Mouse (Mus musculus) liver, postnatal 0 days (tissue): ENCODE data around the gene Cbl. TPM values are rescaled to one million over a fixed set of nuclear protein-coding genes. Genes with fewer than 3 reads are reported as not detected.

Experiments
- ATAC-seq: fragments of 200-750 bp; cut with Nextera tagmentation; 2 replicates; pipeline ENCODE4 v1.8.0; 2017; ENCODE audit warnings: mild to moderate bottlenecking, moderate library complexity
- DNase-seq: peaks from one replicate; pipeline ENCODE4 v3.0.0-alpha.2; 2016
- H3K27ac ChIP-seq: fragments of 300-500 bp; sonication (generic); 2 replicates; pipeline ENCODE4 v1.5.1; 2014; ENCODE audit warnings: antibody characterized with exemption, moderate library complexity, mild to moderate bottlenecking, low read depth
- H3K27me3 ChIP-seq: fragments of 300-500 bp; sonication (generic); 2 replicates; pipeline ENCODE4 v1.6.1; 2014; ENCODE audit warnings: low read length, control low read depth, mixed read lengths; ENCODE audit not compliant: insufficient read depth
- H3K36me3 ChIP-seq: fragments of 300-500 bp; sonication (generic); replicated peaks from 2 replicates; pipeline ENCODE4 v1.6.1; 2014; ENCODE audit warnings: mild to moderate bottlenecking, control low read depth, low read length, moderate library complexity, mixed read lengths; ENCODE audit not compliant: insufficient read depth
- H3K4me1 ChIP-seq: fragments of 300-500 bp; sonication (generic); 2 replicates; pipeline ENCODE4 v1.6.1; 2014; ENCODE audit warnings: antibody characterized with exemption, mild to moderate bottlenecking, control low read depth; ENCODE audit not compliant: insufficient read depth
- H3K4me2 ChIP-seq: fragments of 300-500 bp; sonication (generic); 2 replicates; pipeline ENCODE4 v1.6.1; 2014; ENCODE audit warnings: low read depth, mild to moderate bottlenecking, low read length, moderate library complexity, mixed read lengths
- H3K4me3 ChIP-seq: fragments of 300-500 bp; sonication (generic); 2 replicates; pipeline ENCODE4 v1.5.1; 2014; ENCODE audit warnings: low read depth, low read length
- H3K9ac ChIP-seq: fragments of 300-500 bp; sonication (generic); replicated peaks from 2 replicates; pipeline ENCODE4 v1.6.1; 2014; ENCODE audit warnings: mild to moderate bottlenecking, moderate library complexity
- H3K9me3 ChIP-seq: fragments of 300-500 bp; sonication (generic); 2 replicates; pipeline ENCODE4 v1.6.1; 2016; ENCODE audit warnings: mild to moderate bottlenecking, control low read depth, low read length, mixed read lengths
- CTCF ChIP-seq: sonication (generic); IDR thresholded peaks from 2 replicates; pipeline ENCODE4 v1.5.1; 2016; ENCODE audit warnings: antibody characterized with exemption, low read depth
- EP300 ChIP-seq: IDR thresholded peaks from 2 replicates; pipeline ENCODE4 v1.6.1; 2016; ENCODE audit warnings: antibody characterized with exemption, low read depth, mild to moderate bottlenecking
- WGBS: fragments of 180-500 bp; shearing (Covaris S2); extraction: QIAGEN DNeasy Blood & Tissue Kit; methylation state at CpG from one replicate; pipeline ENCODE4 v1.1.7; 2014; ENCODE audit not compliant: insufficient replicate concordance; 5-methylcytosine and 5-hydroxymethylcytosine counted together
- polyA plus RNA-seq: library from polyadenylated mRNA; unstranded; fragments of >200 nt; fragmentation: Nextera tagmentation; extraction: Ambion mirVana; gene quantifications from 2 replicates; pipeline ENCODE4 v1.2.1, GENCODE M21; 2015

Cbl gene
- polyA plus RNA-seq, 1 experiment from 2014 or later = 4.0 TPM

DNA sequence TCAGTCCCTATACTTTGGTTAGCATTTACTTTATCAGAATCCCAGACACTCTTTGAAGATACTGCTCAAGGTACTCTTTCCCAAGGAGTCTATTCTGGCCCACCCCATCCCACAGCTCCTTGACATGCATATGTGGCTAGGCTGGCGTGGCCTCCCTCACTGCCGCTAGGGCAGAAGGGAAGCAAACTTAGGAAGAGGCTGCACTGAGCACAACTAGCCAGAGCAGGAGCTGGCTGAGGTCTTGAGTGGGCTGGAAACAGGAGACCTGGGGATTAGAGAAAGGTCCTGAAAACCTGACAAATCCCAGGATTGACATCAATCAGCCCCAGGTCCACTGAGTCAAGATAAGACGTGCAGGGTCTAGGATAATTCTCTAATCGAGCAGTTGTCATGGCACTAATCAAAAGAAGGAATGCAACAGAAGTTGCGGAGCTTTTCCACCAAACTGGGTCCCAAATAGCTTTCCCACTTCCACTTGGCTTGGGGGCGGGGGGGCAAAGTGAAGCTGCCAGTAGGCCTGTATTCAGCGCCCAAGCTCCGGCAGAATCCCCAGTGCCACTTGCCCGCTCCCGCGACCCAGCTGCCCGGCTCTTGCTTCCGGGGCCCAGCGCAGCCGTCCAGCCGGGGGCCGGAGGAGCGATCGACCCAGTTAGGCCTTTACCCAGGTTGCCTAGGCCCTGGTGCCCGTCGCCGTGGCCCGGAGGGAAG, 33.6 kb upstream of the Cbl start:
- TF ChIP-seq EP300 (no peak), CTCF (peak; percentile 30; the same call in 1 of the 2 replicates)
- Histone ChIP-seq H3K27me3 (no peaks in the 10 kb centered on the region), H3K9ac (peak overlapping the region; percentile 86), H3K4me1 (peaks cover 14% of the 10 kb centered on the region), H3K9me3 (no peaks in the 10 kb centered on the region), H3K4me3 (peak overlapping the region; percentile 63), H3K4me2 (peak overlapping the region; percentile 94), H3K27ac (peak overlapping the region; percentile 93), H3K36me3 (peaks cover 11% of the 10 kb centered on the region)
- ATAC-seq (no peak), DNase-seq (no peak)
- 14% methylated on average over 23 of the region's 23 CpGs for WGBS

DNA sequence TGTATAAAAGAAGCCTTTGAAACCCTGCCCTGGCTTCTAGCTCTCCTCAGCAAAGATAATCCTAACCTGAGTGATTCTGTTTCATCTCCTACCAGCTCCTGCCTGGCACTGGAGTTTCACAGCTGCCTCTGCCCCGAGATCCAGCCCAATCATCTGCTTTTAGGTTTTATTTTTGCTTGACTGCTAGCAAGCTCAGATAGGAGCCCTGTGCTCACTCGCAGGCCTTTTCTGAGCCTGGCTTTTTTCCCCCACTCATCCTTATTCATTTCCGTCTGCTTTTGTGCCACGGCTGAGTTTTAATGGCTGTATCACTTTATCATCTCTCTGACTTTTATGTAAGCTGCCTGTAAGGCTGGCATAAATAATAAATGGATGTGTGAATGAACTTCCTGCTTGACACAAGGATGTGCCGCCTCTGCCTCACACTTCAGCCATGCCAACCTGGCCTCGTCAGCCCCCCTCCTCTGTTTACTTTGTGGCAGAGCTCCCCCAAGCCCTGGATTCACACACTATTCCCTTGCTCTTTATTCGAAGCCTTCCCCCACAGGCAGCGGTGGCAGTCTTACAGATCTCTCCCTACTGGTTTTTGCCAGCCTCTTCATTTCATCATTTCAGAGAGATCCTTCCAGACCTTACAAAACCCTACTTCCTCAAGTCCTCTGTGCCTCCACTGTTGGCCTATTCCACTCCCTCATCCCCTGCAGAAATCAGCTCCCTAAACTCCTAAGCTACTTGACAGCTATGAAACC, 32.8 kb upstream of the Cbl start:
- Histone ChIP-seq H3K36me3 (peaks cover 17% of the 10 kb centered on the region), H3K27ac (peak overlapping the region; percentile 93), H3K4me1 (peaks cover 14% of the 10 kb centered on the region), H3K4me2 (peak overlapping the region; percentile 94), H3K9me3 (no peaks in the 10 kb centered on the region), H3K27me3 (no peaks in the 10 kb centered on the region), H3K4me3 (peak overlapping the region; percentile 63), H3K9ac (peak overlapping the region; percentile 86)
- WGBS = 66% methylated on average over 8 of the region's 8 CpGs
- DNase-seq (no peak), ATAC-seq (no peak)
- TF ChIP-seq EP300 (no peak), CTCF (no peak)

DNA sequence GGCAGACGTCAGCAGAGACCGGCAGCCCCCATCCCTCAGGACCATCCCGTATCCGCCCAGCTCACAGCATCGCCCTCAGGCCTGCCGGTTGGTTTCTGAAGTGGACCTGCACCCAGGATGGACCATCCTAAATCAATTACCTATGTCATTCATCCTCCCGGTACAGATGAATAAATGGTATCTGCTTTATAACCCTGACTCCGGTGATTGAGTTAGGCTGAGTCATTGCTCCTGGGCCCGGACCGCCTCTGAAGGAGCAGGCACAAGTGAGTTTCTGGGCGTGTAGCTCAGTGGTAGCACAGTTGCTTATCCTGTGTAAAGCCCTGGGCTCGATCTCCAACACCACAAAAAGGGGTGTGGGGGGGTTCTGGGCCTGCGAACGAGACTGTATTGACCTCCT, 27.5 kb upstream of the Cbl start:
- Histone ChIP-seq H3K4me1 (peaks cover 13% of the 10 kb centered on the region), H3K4me2 (no peak overlapping the region), H3K27ac (no peak overlapping the region), H3K27me3 (no peaks in the 10 kb centered on the region), H3K36me3 (peaks cover 17% of the 10 kb centered on the region), H3K9ac (no peak overlapping the region), H3K9me3 (no peaks in the 10 kb centered on the region), H3K4me3 (no peak overlapping the region)
- DNase-seq (no peak), ATAC-seq (no peak)
- TF ChIP-seq CTCF (no peak), EP300 (no peak)
- 88% methylated on average over 14 of the region's 14 CpGs for WGBS

DNA sequence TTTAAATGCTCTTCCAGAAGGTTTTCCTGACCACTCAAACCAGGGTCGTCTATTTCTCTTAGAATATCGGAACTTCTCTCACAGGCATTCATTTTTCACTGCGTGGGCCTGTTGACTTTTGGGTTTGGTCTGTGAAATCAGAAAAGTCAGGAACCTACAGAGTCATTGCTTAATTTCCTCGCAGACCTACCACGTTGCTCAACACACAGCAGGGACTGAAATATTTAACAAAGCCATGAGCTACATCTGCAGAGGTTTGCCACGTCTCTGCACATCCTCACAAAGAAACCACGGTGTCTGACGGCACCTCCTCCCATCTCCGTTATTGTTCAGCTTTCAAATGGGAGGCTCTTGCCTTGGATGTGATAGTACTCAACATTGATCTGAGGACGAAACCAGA, 25.2 kb upstream of the Cbl start:
- H3K27me3 ChIP-seq = no peaks in the 10 kb centered on the region
- no peak overlapping the region for H3K4me2 ChIP-seq
- TF ChIP-seq CTCF (no peak), EP300 (no peak)
- WGBS = 50% methylated on average over 10 of the region's 10 CpGs
- peak overlapping the region; percentile 74 for H3K27ac ChIP-seq
- H3K4me1 ChIP-seq = peaks cover 15% of the 10 kb centered on the region
- DNase-seq (no peak), ATAC-seq (0 out of 2 replicates have a peak, but pooled peaks have one; percentile 43)
- no peaks in the 10 kb centered on the region for H3K9me3 ChIP-seq
- no peak overlapping the region for H3K9ac ChIP-seq
- H3K36me3 ChIP-seq = peaks cover 11% of the 10 kb centered on the region
- H3K4me3 ChIP-seq = no peak overlapping the region

DNA sequence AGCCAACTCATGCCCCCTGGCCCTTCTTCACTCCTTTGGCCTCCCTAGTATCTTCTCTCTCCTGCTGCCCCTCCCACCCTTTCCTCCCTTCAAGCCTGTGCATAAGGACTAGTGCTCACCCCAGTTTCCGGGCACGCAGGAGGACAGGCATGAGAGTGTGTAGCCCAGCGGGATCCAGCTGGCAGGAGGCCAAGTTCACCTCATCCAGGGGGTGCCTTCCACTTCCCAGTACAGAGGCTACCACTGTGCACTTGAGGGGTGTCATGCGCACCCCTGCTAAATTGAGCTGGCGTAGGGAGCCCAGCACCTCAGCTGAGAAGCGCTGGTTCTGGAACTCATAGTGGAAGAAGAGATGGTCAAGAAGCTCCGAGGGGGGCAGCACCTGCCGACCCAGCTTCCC, 22.4 kb upstream of the Cbl start:
- 82% methylated on average over 8 of the region's 8 CpGs for WGBS
- 0 out of 2 replicates have a peak, but pooled peaks cover 6% of the 10 kb centered on the region for H3K36me3 ChIP-seq
- H3K4me1 ChIP-seq = peaks cover 15% of the 10 kb centered on the region
- H3K27ac ChIP-seq = no peak overlapping the region
- H3K9me3 ChIP-seq = no peaks in the 10 kb centered on the region
- no peak overlapping the region for H3K9ac ChIP-seq
- no peaks in the 10 kb centered on the region for H3K27me3 ChIP-seq
- ATAC-seq (no peak), DNase-seq (no peak)
- no peak overlapping the region for H3K4me2 ChIP-seq
- H3K4me3 ChIP-seq = no peak overlapping the region
- TF ChIP-seq EP300 = no peak
- no peak for TF ChIP-seq CTCF

DNA sequence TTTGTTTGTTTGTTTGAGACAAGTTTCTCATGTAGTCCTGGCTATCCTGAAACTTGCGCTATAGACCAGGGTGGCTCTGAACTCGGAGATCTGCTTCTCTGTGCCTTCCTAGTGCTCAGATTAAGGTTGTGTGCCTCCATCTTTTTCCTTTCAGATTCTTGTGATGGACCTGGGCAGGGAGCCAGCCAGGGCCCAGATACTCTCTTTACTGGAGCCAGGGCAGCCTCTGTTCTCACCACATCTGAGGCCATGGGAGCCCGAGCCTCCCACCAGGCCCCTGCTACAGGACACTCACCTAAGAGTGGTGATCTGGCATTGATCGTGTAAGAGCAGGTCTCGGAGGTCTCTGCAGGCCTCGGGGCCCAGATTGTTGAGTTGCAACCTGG, 21.3 kb upstream of the Cbl start:
- 66% methylated on average over 6 of the region's 6 CpGs for WGBS
- Histone ChIP-seq H3K9me3 (no peaks in the 10 kb centered on the region), H3K36me3 (0 out of 2 replicates have a peak, but pooled peaks cover 6% of the 10 kb centered on the region), H3K27me3 (no peaks in the 10 kb centered on the region), H3K4me3 (no peak overlapping the region), H3K27ac (peak overlapping the region; percentile 37; the same call in 1 of the 2 replicates), H3K9ac (no peak overlapping the region), H3K4me1 (peaks cover 15% of the 10 kb centered on the region), H3K4me2 (no peak overlapping the region)
- TF ChIP-seq CTCF = no peak
- no peak for TF ChIP-seq EP300
- ATAC-seq = no peak
- DNase-seq = no peak
